Mouse (Mus musculus) ovary, adult 2 months (tissue): ENCODE results near the gene St6gal2. TPM values are rescaled to one million over a fixed set of nuclear protein-coding genes. Genes with fewer than 3 reads are reported as not detected.

Experiments
- polyA plus RNA-seq: library from polyadenylated mRNA; depleted of rRNA; stranded (reverse); fragments of >200 nt; gene quantifications from 2 replicates; pipeline ENCODE4 v1.2.3, GENCODE M21; 2012; rRNA removed

St6gal2 gene
- polyA plus RNA-seq: 0.92 and 1.1 TPM in 2 replicates

GRCm38 (mm10) chr17:55445250-55446184 lies at the start of gene St6gal2:
Gene St6gal2, plus strand, starts transcription at chr17:55445382.

Other genes with a start within 250 kb of the St6gal2 start
- gene Vmn2r118, start 179.8 kb downstream of the St6gal2 start, polyA plus RNA-seq: not detected in 2 replicates